Mouse (Mus musculus): ENCODE measurements around the gene Slc16a12. TPM values are rescaled to one million over a fixed set of nuclear protein-coding genes. Genes with fewer than 3 reads are reported as not detected.

The Slc16a12 gene
- total RNA-seq, 1 experiment, result 0.13 TPM

- DNase-seq (ENCODE audit: low read depth, low spot score), result no peak
- in situ Hi-C loops (cut with MboI; ENCODE audit: low sequenced_read_pairs in 2 of 2, unreplicated experiment in 2 of 2), result no loop called here
- no peak for TF ChIP-seq CHD2 (IDR thresholded peaks at IDR 0.05; ENCODE audit: low read depth, low read length)
- Histone ChIP-seq H3K27ac (ENCODE audit: insufficient read depth, low read depth, low read length, poor library complexity, severe bottlenecking) (no peak overlapping the region), H3K4me1 (ENCODE audit: control insufficient read depth in 2 of 2, insufficient read depth in 2 of 2, low read length in 2 of 2, poor library complexity in 1 of 2) (no peaks in the 10 kb centered on the region), H3K4me3 (ENCODE audit: insufficient read depth in 1 of 2, low read depth in 1 of 2, low read length in 2 of 2, poor library complexity in 1 of 2, severe bottlenecking in 1 of 2) (no peak overlapping the region), H3K9ac (ENCODE audit: insufficient read depth, low read depth, low read length, poor library complexity, severe bottlenecking) (no peak overlapping the region), H3K36me3 (ENCODE audit: control insufficient read depth, insufficient read depth, low read length, poor library complexity, severe bottlenecking) (no peaks in the 10 kb centered on the region), H3K9me3 (ENCODE audit: control insufficient read depth, insufficient read depth, low read depth, low read length) (no peaks in the 10 kb centered on the region)
Observed at GRCm38 (mm10) chr19:34633484-34633883, 113.6 kb downstream of the Slc16a12 start.

DNA sequence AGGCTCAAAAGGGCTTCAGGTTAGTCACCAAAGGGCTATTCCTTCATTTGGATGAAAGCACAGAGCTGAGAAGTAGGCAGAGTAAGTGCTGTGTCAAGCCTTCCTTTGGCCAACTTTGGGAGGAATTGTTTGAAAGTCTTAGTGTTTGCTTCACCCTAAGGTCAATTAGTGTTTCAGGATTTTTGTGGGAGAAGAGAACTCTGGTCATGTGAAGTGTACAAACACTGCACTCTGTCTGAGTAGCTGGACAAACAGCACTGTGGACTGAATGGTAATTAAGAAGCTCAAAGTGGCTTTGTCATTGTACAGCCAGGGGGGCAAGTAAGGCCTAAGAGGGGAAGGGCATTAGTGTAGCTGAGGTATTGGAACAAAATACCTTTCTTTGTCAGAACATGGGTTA lies 115.6 kb downstream of the Slc16a12 start:
- TF ChIP-seq MAFK (IDR thresholded peaks at IDR 0.05; ENCODE audit: insufficient read depth, low read depth, low read length), result no peak
- no peak for TF ChIP-seq CHD2 (IDR thresholded peaks at IDR 0.05; ENCODE audit: low read depth, low read length)
- no peak for TF ChIP-seq ZNF384 (IDR thresholded peaks at IDR 0.05; ENCODE audit: low read depth, low read length)
- TF ChIP-seq ZC3H11A (IDR thresholded peaks at IDR 0.05; ENCODE audit: borderline replicate concordance, low read depth, low read length), result no peak
- TF ChIP-seq HCFC1 (IDR thresholded peaks at IDR 0.05; ENCODE audit: borderline replicate concordance, insufficient read depth, low read length), result no peak
- Histone ChIP-seq H3K27ac (ENCODE audit: insufficient read depth, low read depth, low read length, poor library complexity, severe bottlenecking) (no peak overlapping the region), H3K9me3 (ENCODE audit: control insufficient read depth, insufficient read depth, low read depth, low read length) (no peaks in the 10 kb centered on the region), H3K9ac (ENCODE audit: insufficient read depth, low read depth, low read length, poor library complexity, severe bottlenecking) (no peak overlapping the region), H3K4me3 (ENCODE audit: insufficient read depth in 1 of 2, low read depth in 1 of 2, low read length in 2 of 2, poor library complexity in 1 of 2, severe bottlenecking in 1 of 2) (no peak overlapping the region), H3K4me1 (ENCODE audit: control insufficient read depth in 2 of 2, insufficient read depth in 2 of 2, low read length in 2 of 2, poor library complexity in 1 of 2) (no peaks in the 10 kb centered on the region), H3K36me3 (ENCODE audit: control insufficient read depth, insufficient read depth, low read length, poor library complexity, severe bottlenecking) (no peaks in the 10 kb centered on the region)
- in situ Hi-C loops (cut with MboI; ENCODE audit: low sequenced_read_pairs in 2 of 2, unreplicated experiment in 2 of 2), result no loop called here
- DNase-seq (ENCODE audit: low read depth, low spot score), result no peak

- no peak overlapping the region for H3K9ac ChIP-seq (ENCODE audit: insufficient read depth, low read depth, low read length, poor library complexity, severe bottlenecking)
- no peaks in the 10 kb centered on the region for H3K4me1 ChIP-seq (ENCODE audit: control insufficient read depth in 2 of 2, insufficient read depth in 2 of 2, low read length in 2 of 2, poor library complexity in 1 of 2)
- DNase-seq (ENCODE audit: low read depth, low spot score), result no peak
- TF ChIP-seq ZC3H11A (IDR thresholded peaks at IDR 0.05; ENCODE audit: borderline replicate concordance, low read depth, low read length) (no peak), HCFC1 (IDR thresholded peaks at IDR 0.05; ENCODE audit: borderline replicate concordance, insufficient read depth, low read length) (no peak), MAFK (IDR thresholded peaks at IDR 0.05; ENCODE audit: insufficient read depth, low read depth, low read length) (no peak), CHD2 (IDR thresholded peaks at IDR 0.05; ENCODE audit: low read depth, low read length) (no peak), ZNF384 (IDR thresholded peaks at IDR 0.05; ENCODE audit: low read depth, low read length) (no peak)
- no peak overlapping the region for H3K27ac ChIP-seq (ENCODE audit: insufficient read depth, low read depth, low read length, poor library complexity, severe bottlenecking)
- no peaks in the 10 kb centered on the region for H3K9me3 ChIP-seq (ENCODE audit: control insufficient read depth, insufficient read depth, low read depth, low read length)
- H3K36me3 ChIP-seq (ENCODE audit: control insufficient read depth, insufficient read depth, low read length, poor library complexity, severe bottlenecking), result no peaks in the 10 kb centered on the region
- no peak overlapping the region for H3K4me3 ChIP-seq (ENCODE audit: insufficient read depth in 1 of 2, low read depth in 1 of 2, low read length in 2 of 2, poor library complexity in 1 of 2, severe bottlenecking in 1 of 2)
- in situ Hi-C loops (cut with MboI; ENCODE audit: low sequenced_read_pairs in 2 of 2, unreplicated experiment in 2 of 2), result no loop called here
Observed at GRCm38 (mm10) chr19:34627496-34627895, 119.6 kb downstream of the Slc16a12 start.

DNA sequence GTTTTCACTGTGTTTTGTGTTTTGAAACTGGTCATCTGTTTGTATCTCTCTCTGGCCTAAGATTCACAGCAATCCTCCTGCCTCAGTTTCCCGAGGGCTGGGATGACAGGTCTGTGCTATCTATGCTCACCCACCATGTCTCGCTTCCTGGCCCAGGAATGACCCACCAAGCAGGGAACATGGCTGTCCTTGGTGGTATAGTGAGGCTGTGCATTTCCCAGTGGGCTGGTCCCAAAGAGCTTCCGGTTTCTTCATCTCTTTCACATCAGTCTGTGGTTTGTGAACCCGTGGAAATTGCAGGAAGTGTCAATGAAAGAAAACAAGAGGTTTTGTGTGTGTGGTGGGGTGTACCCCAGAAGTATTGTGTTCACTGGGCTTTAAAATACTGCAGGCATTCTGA lies 122.4 kb downstream of the Slc16a12 start:
- TF ChIP-seq HCFC1 (IDR thresholded peaks at IDR 0.05; ENCODE audit: borderline replicate concordance, insufficient read depth, low read length) (no peak), ZC3H11A (IDR thresholded peaks at IDR 0.05; ENCODE audit: borderline replicate concordance, low read depth, low read length) (no peak), MAFK (IDR thresholded peaks at IDR 0.05; ENCODE audit: insufficient read depth, low read depth, low read length) (no peak), ZNF384 (IDR thresholded peaks at IDR 0.05; ENCODE audit: low read depth, low read length) (no peak), CHD2 (IDR thresholded peaks at IDR 0.05; ENCODE audit: low read depth, low read length) (no peak)
- H3K4me1 ChIP-seq (ENCODE audit: control insufficient read depth in 2 of 2, insufficient read depth in 2 of 2, low read length in 2 of 2, poor library complexity in 1 of 2), result no peaks in the 10 kb centered on the region
- H3K36me3 ChIP-seq (ENCODE audit: control insufficient read depth, insufficient read depth, low read length, poor library complexity, severe bottlenecking), result no peaks in the 10 kb centered on the region
- H3K9ac ChIP-seq (ENCODE audit: insufficient read depth, low read depth, low read length, poor library complexity, severe bottlenecking), result no peak overlapping the region
- H3K4me3 ChIP-seq (ENCODE audit: insufficient read depth in 1 of 2, low read depth in 1 of 2, low read length in 2 of 2, poor library complexity in 1 of 2, severe bottlenecking in 1 of 2), result no peak overlapping the region
- DNase-seq (ENCODE audit: low read depth, low spot score), result no peak
- in situ Hi-C loops (cut with MboI; ENCODE audit: low sequenced_read_pairs in 2 of 2, unreplicated experiment in 2 of 2), result no loop called here
- no peak overlapping the region for H3K27ac ChIP-seq (ENCODE audit: insufficient read depth, low read depth, low read length, poor library complexity, severe bottlenecking)
- H3K9me3 ChIP-seq (ENCODE audit: control insufficient read depth, insufficient read depth, low read depth, low read length), result no peaks in the 10 kb centered on the region

- TF ChIP-seq ZNF384 (IDR thresholded peaks at IDR 0.05; ENCODE audit: low read depth, low read length), result no peak
- no peak overlapping the region for H3K27ac ChIP-seq (ENCODE audit: insufficient read depth, low read depth, low read length, poor library complexity, severe bottlenecking)
- no peak overlapping the region for H3K4me3 ChIP-seq (ENCODE audit: insufficient read depth in 1 of 2, low read depth in 1 of 2, low read length in 2 of 2, poor library complexity in 1 of 2, severe bottlenecking in 1 of 2)
- H3K9ac ChIP-seq (ENCODE audit: insufficient read depth, low read depth, low read length, poor library complexity, severe bottlenecking), result no peak overlapping the region
- no peaks in the 10 kb centered on the region for H3K9me3 ChIP-seq (ENCODE audit: control insufficient read depth, insufficient read depth, low read depth, low read length)
- in situ Hi-C loops (cut with MboI; ENCODE audit: low sequenced_read_pairs in 2 of 2, unreplicated experiment in 2 of 2), result no loop called here
- H3K36me3 ChIP-seq (ENCODE audit: control insufficient read depth, insufficient read depth, low read length, poor library complexity, severe bottlenecking), result no peaks in the 10 kb centered on the region
- no peaks in the 10 kb centered on the region for H3K4me1 ChIP-seq (ENCODE audit: control insufficient read depth in 2 of 2, insufficient read depth in 2 of 2, low read length in 2 of 2, poor library complexity in 1 of 2)
- no peak for DNase-seq (ENCODE audit: low read depth, low spot score)
Observed at GRCm38 (mm10) chr19:34623781-34624180, 123.3 kb downstream of the Slc16a12 start.

All from ES-E14 (cell line).